Mouse (Mus musculus): ENCODE data around the gene H2afv. TPM values are rescaled to one million over a fixed set of nuclear protein-coding genes. Genes with fewer than 3 reads are reported as not detected.

H2afv gene
- polyA plus RNA-seq, 1 experiment from 2014 or later = 429 TPM

- Histone ChIP-seq H3K27ac (no peak overlapping the region), H3K4me2 (replicated peaks) (no peak overlapping the region)
- 85% methylated on average over 2 of the region's 2 CpGs for WGBS
Observed at GRCm38 (mm10) chr11:6479231-6479630, 35.0 kb upstream of the H2afv start.

DNA sequence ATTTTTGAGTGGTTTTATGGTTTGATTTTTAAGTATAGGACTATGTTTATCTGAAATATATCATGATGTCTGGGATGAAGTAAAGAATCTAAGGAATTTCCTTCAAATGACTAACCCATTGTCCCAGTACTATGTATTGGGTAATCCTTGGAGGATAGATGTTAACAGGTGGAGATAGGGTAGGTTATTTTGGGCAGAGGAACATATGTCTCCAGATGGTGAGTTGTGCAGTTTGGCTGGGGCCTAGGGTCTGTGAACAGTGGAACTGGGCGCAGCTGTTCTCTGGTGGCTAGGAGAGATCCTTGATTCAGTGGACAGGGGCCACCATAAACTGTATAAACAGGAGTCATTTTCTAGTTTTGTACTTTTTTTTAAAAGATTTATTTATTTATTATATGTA is 33.1 kb upstream of the H2afv start:
- 0 out of 2 replicates have a peak, but pooled peaks cover 6% of the 10 kb centered on the region for H3K4me1 ChIP-seq (replicated peaks)
- H3K36me3 ChIP-seq = no peaks in the 10 kb centered on the region
- H3K9ac ChIP-seq = no peak overlapping the region
- no peak overlapping the region for H3K27ac ChIP-seq
- no peak overlapping the region for H3K4me2 ChIP-seq (replicated peaks)
- no peak for ATAC-seq
- no peak overlapping the region for H3K4me3 ChIP-seq (replicated peaks)
- WGBS = 88% methylated on average over 1 of the region's 1 CpGs
- no peaks in the 10 kb centered on the region for H3K9me3 ChIP-seq
- no peaks in the 10 kb centered on the region for H3K27me3 ChIP-seq (replicated peaks)

More at GRCm38 (mm10) chr11:6479231-6479630, 35.0 kb upstream of the H2afv start:
- Histone ChIP-seq H3K9ac (no peak overlapping the region), H3K4me3 (replicated peaks) (no peak overlapping the region), H3K27me3 (replicated peaks) (no peaks in the 10 kb centered on the region), H3K4me1 (replicated peaks) (0 out of 2 replicates have a peak, but pooled peaks cover 4% of the 10 kb centered on the region), H3K36me3 (no peaks in the 10 kb centered on the region), H3K9me3 (no peaks in the 10 kb centered on the region)
- no peak for ATAC-seq

- Histone ChIP-seq H3K9ac (no peak overlapping the region), H3K27me3 (replicated peaks) (no peaks in the 10 kb centered on the region), H3K4me1 (replicated peaks) (0 out of 2 replicates have a peak, but pooled peaks cover 6% of the 10 kb centered on the region), H3K9me3 (no peaks in the 10 kb centered on the region), H3K4me3 (replicated peaks) (no peak overlapping the region), H3K36me3 (no peaks in the 10 kb centered on the region), H3K4me2 (replicated peaks) (no peak overlapping the region), H3K27ac (no peak overlapping the region)
- no peak for ATAC-seq
- 64% methylated on average over 6 of the region's 6 CpGs for WGBS
Observed at GRCm38 (mm10) chr11:6476876-6477275, 32.6 kb upstream of the H2afv start.

GRCm38 (mm10) chr11:6475867-6476484 is 31.7 kb upstream of the H2afv start, which contains the start of gene Purb:
Purb (minus strand) TSS chr11:6475917.
- Histone ChIP-seq H3K9me3 (no peaks in the 10 kb centered on the region), H3K4me3 (replicated peaks) (peak within 1 kb of the TSS; percentile 95), H3K36me3 (no peaks in the 10 kb centered on the region), H3K27ac (peak within 1 kb of the TSS; percentile 97), H3K9ac (peak within 1 kb of the TSS; percentile 97), H3K27me3 (replicated peaks) (no peaks in the 10 kb centered on the region), H3K4me1 (replicated peaks) (peaks cover 6% of the 10 kb centered on the region; the same call in 1 of the 2 replicates), H3K4me2 (replicated peaks) (peak within 1 kb of the TSS; percentile 80)
- peak; percentile 98 for ATAC-seq
- under 1% methylated on average over 50 of the region's 76 CpGs for WGBS

GRCm38 (mm10) chr11:6474874-6475731 is 30.9 kb upstream of the H2afv start:
- peak overlapping the region; percentile 80 for H3K4me2 ChIP-seq (replicated peaks)
- H3K27ac ChIP-seq = peak overlapping the region; percentile 97
- no peaks in the 10 kb centered on the region for H3K36me3 ChIP-seq
- H3K27me3 ChIP-seq (replicated peaks) = no peaks in the 10 kb centered on the region
- under 1% methylated on average over 109 of the region's 109 CpGs for WGBS
- peak; percentile 50 for ATAC-seq
- peak overlapping the region; percentile 97 for H3K9ac ChIP-seq
- H3K4me3 ChIP-seq (replicated peaks) = peak overlapping the region; percentile 95
- H3K9me3 ChIP-seq = no peaks in the 10 kb centered on the region
- H3K4me1 ChIP-seq (replicated peaks) = peaks cover 15% of the 10 kb centered on the region

GRCm38 (mm10) chr11:6474381-6474780 is 30.1 kb upstream of the H2afv start:
- Histone ChIP-seq H3K9me3 (no peaks in the 10 kb centered on the region), H3K27ac (peak overlapping the region; percentile 97; the same call in 1 of the 2 replicates), H3K27me3 (replicated peaks) (no peaks in the 10 kb centered on the region), H3K4me2 (replicated peaks) (peak overlapping the region; percentile 80), H3K36me3 (no peaks in the 10 kb centered on the region), H3K4me1 (replicated peaks) (peaks cover 18% of the 10 kb centered on the region), H3K4me3 (replicated peaks) (peak overlapping the region; percentile 95), H3K9ac (peak overlapping the region; percentile 97)
- 18% methylated on average over 6 of the region's 6 CpGs for WGBS
- ATAC-seq = no peak

GRCm38 (mm10) chr11:6472076-6472475 is 27.8 kb upstream of the H2afv start:
- H3K9me3 ChIP-seq = no peaks in the 10 kb centered on the region

GRCm38 (mm10) chr11:6471493-6471892 is 27.2 kb upstream of the H2afv start:
- peak overlapping the region; percentile 26; the same call in 1 of the 2 replicates for H3K9ac ChIP-seq
- peak overlapping the region; percentile 28 for H3K4me3 ChIP-seq (replicated peaks)
- H3K9me3 ChIP-seq = no peaks in the 10 kb centered on the region
- 12% methylated on average over 1 of the region's 1 CpGs for WGBS
- H3K27me3 ChIP-seq (replicated peaks) = no peaks in the 10 kb centered on the region
- peak overlapping the region; percentile 51 for H3K4me2 ChIP-seq (replicated peaks)
- no peak for ATAC-seq
- 0 out of 2 replicates have a peak, but pooled peaks cover 2% of the 10 kb centered on the region for H3K36me3 ChIP-seq
- peaks cover 18% of the 10 kb centered on the region for H3K4me1 ChIP-seq (replicated peaks)
- H3K27ac ChIP-seq = 0 out of 2 replicates have a peak overlapping the region, but pooled peaks have one; percentile 45

More at GRCm38 (mm10) chr11:6472076-6472475, 27.8 kb upstream of the H2afv start:
- Histone ChIP-seq H3K9ac (no peak overlapping the region), H3K4me1 (replicated peaks) (peaks cover 18% of the 10 kb centered on the region), H3K27ac (0 out of 2 replicates have a peak overlapping the region, but pooled peaks have one; percentile 45), H3K4me3 (replicated peaks) (peak overlapping the region; percentile 28), H3K36me3 (0 out of 2 replicates have a peak, but pooled peaks cover 2% of the 10 kb centered on the region), H3K4me2 (replicated peaks) (peak overlapping the region; percentile 51), H3K27me3 (replicated peaks) (no peaks in the 10 kb centered on the region)
- ATAC-seq = no peak

- no peak for ATAC-seq
- no peaks in the 10 kb centered on the region for H3K27me3 ChIP-seq (replicated peaks)
- peak overlapping the region; percentile 51 for H3K4me2 ChIP-seq (replicated peaks)
- H3K27ac ChIP-seq = peak overlapping the region; percentile 40; the same call in 1 of the 2 replicates
- H3K4me1 ChIP-seq (replicated peaks) = peaks cover 18% of the 10 kb centered on the region
- H3K9me3 ChIP-seq = no peaks in the 10 kb centered on the region
- H3K4me3 ChIP-seq (replicated peaks) = peak overlapping the region; percentile 27
- peak overlapping the region; percentile 26 for H3K9ac ChIP-seq
- 40% methylated on average over 2 of the region's 2 CpGs for WGBS
- H3K36me3 ChIP-seq = 0 out of 2 replicates have a peak, but pooled peaks cover 3% of the 10 kb centered on the region
Observed at GRCm38 (mm10) chr11:6471054-6471453, 26.8 kb upstream of the H2afv start.

GRCm38 (mm10) chr11:6468541-6468940 is 24.3 kb upstream of the H2afv start:
- no peak overlapping the region for H3K27ac ChIP-seq
- H3K4me2 ChIP-seq (replicated peaks) = no peak overlapping the region
- no peak overlapping the region for H3K9ac ChIP-seq
- 82% methylated on average over 2 of the region's 2 CpGs for WGBS
- no peaks in the 10 kb centered on the region for H3K9me3 ChIP-seq
- H3K36me3 ChIP-seq = 0 out of 2 replicates have a peak, but pooled peaks cover 8% of the 10 kb centered on the region
- no peak for ATAC-seq
- no peak overlapping the region for H3K4me3 ChIP-seq (replicated peaks)
- H3K4me1 ChIP-seq (replicated peaks) = peaks cover 15% of the 10 kb centered on the region
- H3K27me3 ChIP-seq (replicated peaks) = no peaks in the 10 kb centered on the region

DNA sequence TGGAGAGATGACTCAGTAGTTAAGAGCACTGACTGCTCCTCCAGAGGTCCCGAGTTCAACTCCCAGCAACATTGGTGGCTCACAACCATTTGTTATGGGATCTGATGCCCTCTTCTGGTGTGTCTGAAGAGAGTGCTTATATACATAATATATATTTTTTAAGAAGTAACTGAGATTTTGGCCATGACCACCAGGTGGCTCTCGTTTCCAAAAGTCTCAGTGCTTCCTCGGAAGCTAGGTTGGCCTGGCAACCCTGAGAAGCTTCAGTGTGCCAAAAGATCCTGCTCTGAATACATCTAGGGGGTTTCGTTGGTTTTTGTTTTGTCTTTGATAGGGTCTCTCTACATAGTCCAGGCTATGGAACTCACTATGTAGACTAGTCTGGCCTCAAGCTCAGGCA is 20.9 kb upstream of the H2afv start:
- peak; percentile 69 for ATAC-seq
- H3K9ac ChIP-seq = no peak overlapping the region
- H3K27me3 ChIP-seq (replicated peaks) = no peaks in the 10 kb centered on the region
- H3K27ac ChIP-seq = no peak overlapping the region
- 28% methylated on average over 4 of the region's 4 CpGs for WGBS
- H3K4me1 ChIP-seq (replicated peaks) = 0 out of 2 replicates have a peak, but pooled peaks cover 3% of the 10 kb centered on the region
- H3K36me3 ChIP-seq = 0 out of 2 replicates have a peak, but pooled peaks cover 8% of the 10 kb centered on the region
- no peak overlapping the region for H3K4me3 ChIP-seq (replicated peaks)
- H3K4me2 ChIP-seq (replicated peaks) = no peak overlapping the region
- no peaks in the 10 kb centered on the region for H3K9me3 ChIP-seq

Data from intestine, embryonic 15.5 days (tissue).